Mouse (Mus musculus) spleen, adult 2 months (tissue): ENCODE data around the gene Rasl12. TPM values are rescaled to one million over a fixed set of nuclear protein-coding genes. Genes with fewer than 3 reads are reported as not detected.

Experiments
- DNase-seq, 2 experiments: peaks; one replicate each; pipeline versions ENCODE4 v3.0.0 to v3.0.0-alpha.2; 2012 to 2021; ENCODE audit warnings: low spot score in 2 of 2, low read depth in 1 of 2
- H3K27ac ChIP-seq: fragments of 200-500 bp; 2 replicates; pipeline ENCODE4 v1.5.1; 2012; ENCODE audit warnings: low read length, inconsistent platforms; ENCODE audit not compliant: insufficient read depth
- H3K27me3 ChIP-seq: fragments of 200-500 bp; 2 replicates; pipeline ENCODE4 v1.6.1; 2012; ENCODE audit warnings: mild to moderate bottlenecking, moderate library complexity, low read length, inconsistent platforms; ENCODE audit not compliant: control insufficient read depth, insufficient read depth
- H3K36me3 ChIP-seq: fragments of 200-500 bp; 2 replicates; pipeline ENCODE4 v1.6.1; 2012; ENCODE audit warnings: mild to moderate bottlenecking, low read length, inconsistent platforms; ENCODE audit not compliant: control insufficient read depth, insufficient read depth
- H3K4me1 ChIP-seq: fragments of 200-500 bp; 2 replicates; pipeline ENCODE4 v1.6.1; 2011; ENCODE audit warnings: inconsistent platforms; ENCODE audit not compliant: control insufficient read depth, insufficient read depth, insufficient read length
- H3K4me3 ChIP-seq: fragments of 200-500 bp; 2 replicates; pipeline ENCODE4 v1.5.1; 2011; ENCODE audit warnings: mild to moderate bottlenecking, inconsistent platforms; ENCODE audit not compliant: insufficient read depth, insufficient read length; ENCODE audit errors: extremely low read depth
- CTCF ChIP-seq: fragments of 200-500 bp; IDR thresholded peaks from 2 replicates; pipeline ENCODE4 v1.5.1; 2011; ENCODE audit warnings: mild to moderate bottlenecking, inconsistent platforms; ENCODE audit not compliant: insufficient read depth, insufficient read length, insufficient replicate concordance; ENCODE audit errors: extremely low read depth
- POLR2A ChIP-seq: fragments of 200-500 bp; IDR thresholded peaks from 2 replicates; pipeline ENCODE4 v1.6.1; 2011; ENCODE audit warnings: low read depth, low read length, inconsistent platforms
- WGBS: fragments of 180-500 bp; shearing (Covaris S2); methylation state at CpG from one replicate; pipeline ENCODE4 v1.1.7; 2018; 5-methylcytosine and 5-hydroxymethylcytosine counted together
- polyA plus RNA-seq: library from polyadenylated mRNA; depleted of rRNA; stranded (reverse); fragments of >200 nt; gene quantifications from 2 replicates; pipeline ENCODE4 v1.2.3, GENCODE M21; 2012

The Rasl12 gene
- polyA plus RNA-seq, 1 experiment = 4.8 TPM

GRCm38 (mm10) chr9:65427511-65427910, 29.2 kb downstream of the Rasl12 start:
- Histone ChIP-seq H3K27me3 (no peaks in the 10 kb centered on the region), H3K27ac (no peak overlapping the region), H3K4me3 (no peak overlapping the region), H3K36me3 (no peaks in the 10 kb centered on the region), H3K4me1 (peaks cover 2% of the 10 kb centered on the region; the same call in 1 of the 2 replicates)
- TF ChIP-seq CTCF = no peak
- no peak for TF ChIP-seq POLR2A
- WGBS = 81% methylated on average over 2 of the region's 2 CpGs
- no peak for DNase-seq

DNA sequence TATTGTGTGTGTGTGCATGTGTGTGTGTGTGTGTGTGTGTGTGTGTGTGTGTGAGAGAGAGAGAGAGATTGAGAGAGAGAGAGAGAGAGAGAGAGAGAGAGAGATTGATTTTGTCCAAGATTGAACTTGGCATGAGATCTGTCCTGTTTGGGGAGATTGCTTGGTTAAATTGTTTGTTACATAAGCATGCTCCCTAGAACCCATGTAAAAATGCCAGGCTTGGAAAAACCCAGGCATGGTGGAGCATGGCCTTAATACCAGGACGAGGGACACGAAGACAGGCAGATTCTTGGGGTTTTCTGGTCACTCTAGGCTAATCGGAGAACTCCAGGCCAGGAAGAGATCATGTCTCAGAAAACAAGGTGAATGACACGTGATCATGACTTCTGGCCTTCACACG, 29.7 kb downstream of the Rasl12 start:
- WGBS = 89% methylated on average over 5 of the region's 5 CpGs
- TF ChIP-seq POLR2A (no peak), CTCF (no peak)
- Histone ChIP-seq H3K36me3 (no peaks in the 10 kb centered on the region), H3K27me3 (no peaks in the 10 kb centered on the region), H3K4me3 (no peak overlapping the region), H3K4me1 (peaks cover 2% of the 10 kb centered on the region; the same call in 1 of the 2 replicates), H3K27ac (no peak overlapping the region)
- DNase-seq = no peak

- Histone ChIP-seq H3K27ac (no peak overlapping the region), H3K36me3 (no peaks in the 10 kb centered on the region), H3K27me3 (no peaks in the 10 kb centered on the region), H3K4me3 (no peak overlapping the region), H3K4me1 (no peaks in the 10 kb centered on the region)
- no peak for TF ChIP-seq POLR2A
- DNase-seq = no peak
Observed at GRCm38 (mm10) chr9:65430401-65430800, 32.1 kb downstream of the Rasl12 start.

DNA sequence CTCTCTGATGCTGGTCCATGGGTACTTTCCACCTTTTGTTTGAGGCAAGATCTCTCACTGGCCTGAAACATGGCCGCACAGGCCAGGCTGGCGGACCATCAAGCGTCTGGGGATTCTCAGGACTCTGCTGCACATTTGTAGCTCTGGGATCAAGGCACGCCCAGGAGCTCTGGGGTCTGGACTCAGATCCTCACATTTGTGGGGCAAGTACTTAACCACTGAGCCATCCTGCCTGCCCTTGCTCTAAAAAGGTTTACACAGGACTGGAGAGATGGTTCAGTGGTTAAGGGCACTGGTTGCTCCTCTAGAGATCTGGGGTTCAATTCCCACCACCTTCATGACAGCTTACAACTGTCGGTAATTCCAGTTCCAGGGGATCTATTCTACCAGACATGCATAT, 32.6 kb downstream of the Rasl12 start:
- 95% methylated on average over 5 of the region's 5 CpGs for WGBS
- H3K36me3 ChIP-seq = no peaks in the 10 kb centered on the region
- H3K27ac ChIP-seq = no peak overlapping the region
- no peak overlapping the region for H3K4me3 ChIP-seq
- H3K4me1 ChIP-seq = no peaks in the 10 kb centered on the region
- TF ChIP-seq POLR2A = no peak
- no peak for TF ChIP-seq CTCF
- no peak for DNase-seq
- H3K27me3 ChIP-seq = no peaks in the 10 kb centered on the region

DNA sequence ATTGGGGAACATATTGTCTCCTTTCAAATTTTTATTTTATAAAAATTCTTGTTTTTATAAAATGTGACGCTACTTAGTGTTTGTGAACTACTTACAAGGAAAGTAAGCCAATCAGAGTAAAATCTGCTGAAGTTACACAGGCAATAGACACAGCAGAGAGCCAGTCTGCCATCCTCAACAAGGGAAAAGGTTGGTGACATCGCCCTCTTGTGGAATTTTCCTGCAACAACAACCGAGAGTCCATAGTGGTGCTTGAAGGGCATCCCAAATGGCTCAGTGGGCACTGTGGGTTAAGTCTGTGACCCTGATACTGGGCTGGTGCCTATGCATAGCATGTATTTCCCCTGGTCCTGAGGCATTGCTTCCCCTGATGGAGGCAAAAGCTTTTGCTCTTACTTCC, 33.9 kb downstream of the Rasl12 start:
- 4% methylated on average over 3 of the region's 3 CpGs for WGBS
- DNase-seq = peak; percentile 42 to 76

GRCm38 (mm10) chr9:65434140-65434539, 35.8 kb downstream of the Rasl12 start:
- peak in 1 of 2 experiments; percentile 41 for DNase-seq
- Histone ChIP-seq H3K27ac (no peak overlapping the region), H3K4me3 (no peak overlapping the region), H3K4me1 (no peaks in the 10 kb centered on the region), H3K27me3 (no peaks in the 10 kb centered on the region), H3K36me3 (no peaks in the 10 kb centered on the region)
- 66% methylated on average over 5 of the region's 5 CpGs for WGBS
- TF ChIP-seq CTCF (peak; percentile 20; the same call in 1 of the 2 replicates), POLR2A (no peak)

More for the DNA sequence above, 33.9 kb downstream of the Rasl12 start:
- peak; percentile 70; the same call in 1 of the 2 replicates for TF ChIP-seq CTCF
- no peak for TF ChIP-seq POLR2A
- Histone ChIP-seq H3K27me3 (no peaks in the 10 kb centered on the region), H3K4me3 (no peak overlapping the region), H3K36me3 (no peaks in the 10 kb centered on the region), H3K27ac (no peak overlapping the region), H3K4me1 (no peaks in the 10 kb centered on the region)

GRCm38 (mm10) chr9:65435211-65435610, 36.9 kb downstream of the Rasl12 start:
- no peak for TF ChIP-seq CTCF
- no peak for TF ChIP-seq POLR2A
- DNase-seq = no peak
- Histone ChIP-seq H3K27ac (no peak overlapping the region), H3K27me3 (no peaks in the 10 kb centered on the region), H3K4me1 (no peaks in the 10 kb centered on the region), H3K4me3 (no peak overlapping the region), H3K36me3 (no peaks in the 10 kb centered on the region)
- WGBS = 72% methylated on average over 4 of the region's 4 CpGs
